Mouse (Mus musculus) hindbrain, embryonic 12.5 days (tissue): ENCODE measurements around the gene Ccl2. TPM values are rescaled to one million over a fixed set of nuclear protein-coding genes. Genes with fewer than 3 reads are reported as not detected.
A peak's percentile ranks its signal among the peaks of the same experiment; 100 is the strongest.

ENCODE experiments used
- ATAC-seq: fragments of 200-750 bp; cut with Nextera tagmentation; 2 replicates; pipeline ENCODE4 v1.8.0; 2017; ENCODE audit warnings: moderate TSS enrichment; ENCODE audit not compliant: low FRiP score
- H3K27ac ChIP-seq: fragments of 300-500 bp; sonication (generic); 2 replicates; pipeline ENCODE4 v1.5.1; 2016; ENCODE audit warnings: mild to moderate bottlenecking
- H3K27me3 ChIP-seq: fragments of 300-500 bp; sonication (generic); 2 replicates; pipeline ENCODE4 v1.6.1; 2016; ENCODE audit warnings: mild to moderate bottlenecking
- H3K36me3 ChIP-seq: fragments of 300-500 bp; sonication (generic); 2 replicates; pipeline ENCODE4 v1.6.1; 2016; ENCODE audit warnings: mild to moderate bottlenecking
- H3K4me1 ChIP-seq: fragments of 300-500 bp; sonication (generic); 2 replicates; pipeline ENCODE4 v1.6.1; 2016
- H3K4me2 ChIP-seq: fragments of 300-500 bp; sonication (generic); replicated peaks from 2 replicates; pipeline ENCODE4 v1.6.1; 2016; ENCODE audit warnings: mild to moderate bottlenecking
- H3K4me3 ChIP-seq: fragments of 300-500 bp; sonication (generic); 2 replicates; pipeline ENCODE4 v1.5.1; 2016; ENCODE audit warnings: mild to moderate bottlenecking
- H3K9ac ChIP-seq: fragments of 300-500 bp; sonication (generic); 2 replicates; pipeline ENCODE4 v1.6.1; 2016; ENCODE audit warnings: mild to moderate bottlenecking, moderate library complexity
- H3K9me3 ChIP-seq: fragments of 300-500 bp; sonication (generic); replicated peaks from 2 replicates; pipeline ENCODE4 v1.6.1; 2016; ENCODE audit warnings: mild to moderate bottlenecking
- WGBS: fragments of 180-500 bp; shearing (Covaris S2); methylation state at CpG from one replicate; pipeline ENCODE4 v1.1.7; 2016; 5-methylcytosine and 5-hydroxymethylcytosine counted together
- polyA plus RNA-seq: library from polyadenylated mRNA; unstranded; fragments of >200 nt; fragmentation: Nextera tagmentation; extraction: Ambion mirVana; gene quantifications from 2 replicates; pipeline ENCODE4 v1.2.1, GENCODE M21; 2016

Ccl2 gene
- 2.0 and 2.4 TPM in 2 replicates for polyA plus RNA-seq

DNA sequence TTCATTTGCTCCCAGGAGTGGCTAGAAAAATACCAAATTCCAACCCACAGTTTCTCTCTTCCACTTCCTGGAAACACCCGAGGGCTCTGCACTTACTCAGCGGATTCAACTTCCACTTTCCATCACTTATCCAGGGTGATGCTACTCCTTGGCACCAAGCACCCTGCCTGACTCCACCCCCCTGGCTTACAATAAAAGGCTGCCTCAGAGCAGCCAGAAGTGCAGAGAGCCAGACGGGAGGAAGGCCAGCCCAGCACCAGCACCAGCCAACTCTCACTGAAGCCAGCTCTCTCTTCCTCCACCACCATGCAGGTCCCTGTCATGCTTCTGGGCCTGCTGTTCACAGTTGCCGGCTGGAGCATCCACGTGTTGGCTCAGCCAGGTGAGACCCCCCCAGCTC, at the start of gene Ccl2:
Gene Ccl2, plus strand, starts transcription at position 216 of the 400 bp plus-strand sequence.
- no peak within 1 kb of the TSS for H3K27ac ChIP-seq
- no peaks in the 10 kb centered on the region for H3K9me3 ChIP-seq
- no peak within 1 kb of the TSS for H3K9ac ChIP-seq
- peaks cover 6% of the 10 kb centered on the region; the same call in 1 of the 2 replicates for H3K4me1 ChIP-seq
- no peaks in the 10 kb centered on the region for H3K27me3 ChIP-seq
- ATAC-seq: no peak
- WGBS: 46% methylated on average over 5 of the region's 5 CpGs
- H3K4me2 ChIP-seq: no peak within 1 kb of the TSS
- no peak within 1 kb of the TSS for H3K4me3 ChIP-seq
- H3K36me3 ChIP-seq: no peaks in the 10 kb centered on the region

GRCm38 (mm10) chr11:81996172-81996841, 39.1 kb upstream of the Ccl2 start:
- no peak overlapping the region for H3K4me2 ChIP-seq
- H3K9ac ChIP-seq: no peak overlapping the region
- no peaks in the 10 kb centered on the region for H3K27me3 ChIP-seq
- H3K9me3 ChIP-seq: no peaks in the 10 kb centered on the region
- WGBS: 74% methylated on average over 10 of the region's 10 CpGs
- no peaks in the 10 kb centered on the region for H3K36me3 ChIP-seq
- no peak overlapping the region for H3K27ac ChIP-seq
- H3K4me3 ChIP-seq: no peak overlapping the region
- ATAC-seq: no peak
- H3K4me1 ChIP-seq: no peaks in the 10 kb centered on the region

DNA sequence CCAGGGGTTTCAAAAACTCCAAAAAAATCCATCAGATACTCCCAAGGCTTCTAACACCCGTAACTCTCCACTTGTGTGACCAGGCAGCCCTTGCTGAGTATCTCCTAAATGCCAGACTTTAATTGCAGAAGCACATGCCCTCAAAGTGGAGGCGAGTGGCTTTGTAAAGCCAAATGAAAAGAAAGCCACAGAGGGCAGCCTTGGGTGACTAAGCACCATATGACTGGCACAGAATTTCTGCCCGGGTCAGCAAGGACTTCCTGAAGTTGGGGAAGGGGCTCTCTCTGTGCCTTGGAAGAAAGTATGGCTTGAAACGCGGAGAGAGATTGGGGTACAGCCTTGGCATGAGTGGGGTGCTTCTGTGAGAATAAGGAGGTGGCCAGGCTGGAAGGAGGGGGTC, 38.3 kb upstream of the Ccl2 start:
- WGBS: 81% methylated on average over 5 of the region's 5 CpGs
- no peaks in the 10 kb centered on the region for H3K27me3 ChIP-seq
- no peak overlapping the region for H3K4me3 ChIP-seq
- no peak overlapping the region for H3K27ac ChIP-seq
- ATAC-seq: no peak
- no peak overlapping the region for H3K4me2 ChIP-seq
- H3K36me3 ChIP-seq: no peaks in the 10 kb centered on the region
- no peaks in the 10 kb centered on the region for H3K4me1 ChIP-seq
- no peaks in the 10 kb centered on the region for H3K9me3 ChIP-seq
- no peak overlapping the region for H3K9ac ChIP-seq

GRCm38 (mm10) chr11:81998646-81999045, 36.7 kb upstream of the Ccl2 start:
- Histone ChIP-seq H3K36me3 (no peaks in the 10 kb centered on the region), H3K9ac (no peak overlapping the region), H3K4me3 (no peak overlapping the region), H3K27me3 (no peaks in the 10 kb centered on the region), H3K9me3 (no peaks in the 10 kb centered on the region), H3K4me2 (no peak overlapping the region), H3K4me1 (no peaks in the 10 kb centered on the region), H3K27ac (no peak overlapping the region)
- 85% methylated on average over 3 of the region's 3 CpGs for WGBS
- no peak for ATAC-seq

GRCm38 (mm10) chr11:81999469-81999868, 35.9 kb upstream of the Ccl2 start:
- H3K9me3 ChIP-seq: no peaks in the 10 kb centered on the region
- no peak overlapping the region for H3K4me3 ChIP-seq
- no peaks in the 10 kb centered on the region for H3K27me3 ChIP-seq
- no peak overlapping the region for H3K4me2 ChIP-seq
- no peaks in the 10 kb centered on the region for H3K36me3 ChIP-seq
- no peak overlapping the region for H3K27ac ChIP-seq
- H3K4me1 ChIP-seq: no peaks in the 10 kb centered on the region
- ATAC-seq: no peak
- no peak overlapping the region; the same call in 1 of the 2 replicates for H3K9ac ChIP-seq
- 81% methylated on average over 4 of the region's 4 CpGs for WGBS

DNA sequence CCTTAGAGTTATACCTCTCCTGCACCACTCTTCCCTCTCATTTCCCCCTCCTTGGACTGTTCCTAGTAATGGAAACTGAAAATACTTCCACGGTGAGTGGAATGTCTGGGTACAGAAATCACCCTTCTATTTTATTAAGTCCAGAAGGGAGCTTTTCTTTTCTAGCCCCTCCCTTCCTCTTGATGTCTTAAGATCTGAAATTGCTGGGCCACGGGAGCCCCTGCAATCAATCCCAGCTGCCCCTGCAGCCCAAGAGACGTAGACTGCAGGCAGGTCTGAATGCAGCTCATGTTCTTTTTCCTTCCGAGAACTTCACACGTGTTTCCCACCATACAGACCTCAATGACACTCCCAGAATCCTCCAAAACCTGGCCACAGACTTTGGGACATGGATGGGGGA, 34.8 kb upstream of the Ccl2 start:
- no peaks in the 10 kb centered on the region for H3K9me3 ChIP-seq
- no peak overlapping the region for H3K9ac ChIP-seq
- H3K4me2 ChIP-seq: no peak overlapping the region
- 54% methylated on average over 5 of the region's 5 CpGs for WGBS
- H3K4me3 ChIP-seq: no peak overlapping the region
- H3K36me3 ChIP-seq: no peaks in the 10 kb centered on the region
- no peaks in the 10 kb centered on the region for H3K4me1 ChIP-seq
- H3K27ac ChIP-seq: no peak overlapping the region
- no peak for ATAC-seq
- no peaks in the 10 kb centered on the region for H3K27me3 ChIP-seq

DNA sequence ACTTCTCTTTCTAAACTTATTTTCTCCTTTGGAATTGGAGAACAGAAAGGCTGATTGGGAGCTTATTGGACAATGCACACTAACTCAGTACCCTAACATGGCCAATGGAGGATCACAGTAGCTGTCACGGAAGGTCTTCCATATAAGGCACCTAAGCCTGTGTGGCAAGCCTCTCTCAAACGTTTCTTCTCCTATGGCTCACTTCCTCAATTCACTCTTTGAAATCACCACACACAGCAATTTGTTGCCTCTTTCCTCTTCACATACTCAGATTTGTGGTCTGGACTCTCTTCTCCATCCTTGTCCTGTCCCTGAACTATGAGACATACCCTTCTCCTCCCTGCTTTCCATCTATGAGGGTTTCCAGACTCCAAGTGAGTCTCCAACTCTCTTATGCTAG, 30.6 kb upstream of the Ccl2 start:
- Histone ChIP-seq H3K27me3 (no peaks in the 10 kb centered on the region), H3K9ac (no peak overlapping the region), H3K4me3 (no peak overlapping the region), H3K27ac (no peak overlapping the region), H3K4me1 (0 out of 2 replicates have a peak, but pooled peaks cover 8% of the 10 kb centered on the region), H3K4me2 (no peak overlapping the region), H3K36me3 (no peaks in the 10 kb centered on the region), H3K9me3 (no peaks in the 10 kb centered on the region)
- ATAC-seq: no peak
- 74% methylated on average over 2 of the region's 2 CpGs for WGBS

- Histone ChIP-seq H3K36me3 (no peaks in the 10 kb centered on the region), H3K9me3 (no peaks in the 10 kb centered on the region), H3K4me1 (0 out of 2 replicates have a peak, but pooled peaks cover 8% of the 10 kb centered on the region), H3K4me3 (no peak overlapping the region), H3K4me2 (no peak overlapping the region), H3K27ac (0 out of 2 replicates have a peak overlapping the region, but pooled peaks have one; percentile 55), H3K9ac (no peak overlapping the region), H3K27me3 (no peaks in the 10 kb centered on the region)
- 61% methylated on average over 12 of the region's 12 CpGs for WGBS
- no peak for ATAC-seq
These were observed 28.5 kb upstream of the Ccl2 start for GRCm38 (mm10) chr11:82006796-82007423.

GRCm38 (mm10) chr11:82010115-82010514, 25.3 kb upstream of the Ccl2 start:
- H3K27ac ChIP-seq: no peak overlapping the region
- no peaks in the 10 kb centered on the region for H3K27me3 ChIP-seq
- no peak overlapping the region for H3K4me2 ChIP-seq
- 93% methylated on average over 3 of the region's 3 CpGs for WGBS
- H3K9ac ChIP-seq: no peak overlapping the region
- no peaks in the 10 kb centered on the region for H3K9me3 ChIP-seq
- ATAC-seq: no peak
- H3K4me1 ChIP-seq: 0 out of 2 replicates have a peak, but pooled peaks cover 8% of the 10 kb centered on the region
- no peaks in the 10 kb centered on the region for H3K36me3 ChIP-seq
- H3K4me3 ChIP-seq: no peak overlapping the region

DNA sequence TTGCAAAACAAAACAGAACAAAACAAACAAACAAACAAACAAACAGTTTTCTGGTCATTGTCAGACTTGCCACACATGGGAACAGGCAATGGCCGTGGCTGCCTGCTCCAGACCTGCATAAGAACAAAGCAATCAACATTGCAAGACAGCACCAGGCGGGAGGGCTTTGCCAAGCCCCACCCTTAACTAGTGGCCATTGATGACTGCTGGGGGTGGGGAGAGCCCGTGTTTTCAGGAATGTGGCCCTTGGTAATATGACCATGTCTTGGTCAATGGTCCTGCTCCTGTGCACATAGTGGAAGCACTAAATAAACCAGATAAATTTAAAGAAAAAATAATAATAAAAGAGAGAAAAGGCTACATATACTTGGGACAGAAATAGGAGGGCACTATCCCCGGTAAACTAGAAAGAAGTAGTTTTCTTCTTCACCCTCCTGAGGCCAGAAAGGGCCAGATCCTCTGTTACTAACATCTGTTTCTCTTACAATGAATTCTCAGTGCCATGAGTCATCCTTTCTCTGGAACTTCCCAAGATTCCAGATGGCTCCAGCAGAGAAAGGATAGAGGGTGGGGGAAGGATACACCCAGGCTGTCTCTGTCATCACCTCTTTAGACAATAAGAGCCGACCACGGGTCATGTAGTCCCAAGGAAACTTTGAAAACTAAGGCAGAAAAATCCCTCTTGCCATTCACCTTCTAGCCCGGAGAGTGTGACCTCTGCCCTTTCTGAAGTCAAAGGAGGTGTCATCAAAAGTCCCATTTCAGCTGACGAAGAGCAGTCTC, 23.8 kb upstream of the Ccl2 start:
- H3K4me1 ChIP-seq: 0 out of 2 replicates have a peak, but pooled peaks cover 8% of the 10 kb centered on the region
- H3K27me3 ChIP-seq: no peaks in the 10 kb centered on the region
- H3K4me2 ChIP-seq: no peak overlapping the region
- H3K9me3 ChIP-seq: no peaks in the 10 kb centered on the region
- no peak overlapping the region for H3K9ac ChIP-seq
- WGBS: 42% methylated on average over 8 of the region's 8 CpGs
- no peak overlapping the region for H3K4me3 ChIP-seq
- no peak overlapping the region for H3K27ac ChIP-seq
- H3K36me3 ChIP-seq: no peaks in the 10 kb centered on the region
- ATAC-seq: no peak

- Histone ChIP-seq H3K9me3 (no peaks in the 10 kb centered on the region), H3K36me3 (no peaks in the 10 kb centered on the region)
- WGBS: 44% methylated on average over 1 of the region's 1 CpGs
These were observed 21.6 kb upstream of the Ccl2 start for GRCm38 (mm10) chr11:82013756-82014155.

DNA sequence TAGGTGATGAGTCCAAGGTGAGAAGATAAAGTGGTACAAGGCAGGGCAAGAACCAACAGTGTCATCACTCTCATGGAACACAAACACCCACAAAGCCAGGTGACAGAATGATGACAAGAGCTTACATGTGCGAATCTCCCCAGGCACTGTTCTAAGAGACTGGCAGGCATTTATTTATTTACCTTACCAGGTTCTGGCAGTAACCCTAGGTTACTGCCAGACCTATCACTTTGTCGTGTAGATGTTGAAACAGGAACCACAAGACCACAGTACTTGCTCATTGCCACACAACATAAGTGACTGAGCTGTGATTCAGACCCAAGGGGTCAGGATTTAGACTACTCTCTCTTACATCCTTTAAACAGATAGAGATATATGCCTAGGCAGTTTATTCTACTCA, 20.3 kb upstream of the Ccl2 start:
- Histone ChIP-seq H3K27me3 (no peaks in the 10 kb centered on the region), H3K9me3 (no peaks in the 10 kb centered on the region), H3K36me3 (no peaks in the 10 kb centered on the region), H3K4me3 (no peak overlapping the region), H3K4me2 (no peak overlapping the region), H3K27ac (no peak overlapping the region), H3K4me1 (no peaks in the 10 kb centered on the region), H3K9ac (no peak overlapping the region)
- ATAC-seq: no peak
- WGBS: 64% methylated on average over 2 of the region's 2 CpGs

More at GRCm38 (mm10) chr11:82013756-82014155, 21.6 kb upstream of the Ccl2 start:
- Histone ChIP-seq H3K4me2 (no peak overlapping the region), H3K27ac (no peak overlapping the region), H3K9ac (no peak overlapping the region), H3K4me1 (no peaks in the 10 kb centered on the region), H3K4me3 (no peak overlapping the region), H3K27me3 (no peaks in the 10 kb centered on the region)
- no peak for ATAC-seq
